Mouse (Mus musculus) c-Kit-positive CD71-positive TER-119-positive erythroid progenitor cells, embryonic 14.5 days (primary cell): Measurements from ENCODE around the gene Gpr34.

Experiments
- DNase-seq: peaks from one replicate; pipeline ENCODE4 v3.0.0-alpha.2; 2013; ENCODE audit warnings: low spot score

Gpr34 gene

GRCm38 (mm10) chrX:13631599-13632283, at the start of gene Gpr34:
TSS of gene Gpr34 (plus strand) at chrX:13632089.
- no peak for DNase-seq

DNA sequence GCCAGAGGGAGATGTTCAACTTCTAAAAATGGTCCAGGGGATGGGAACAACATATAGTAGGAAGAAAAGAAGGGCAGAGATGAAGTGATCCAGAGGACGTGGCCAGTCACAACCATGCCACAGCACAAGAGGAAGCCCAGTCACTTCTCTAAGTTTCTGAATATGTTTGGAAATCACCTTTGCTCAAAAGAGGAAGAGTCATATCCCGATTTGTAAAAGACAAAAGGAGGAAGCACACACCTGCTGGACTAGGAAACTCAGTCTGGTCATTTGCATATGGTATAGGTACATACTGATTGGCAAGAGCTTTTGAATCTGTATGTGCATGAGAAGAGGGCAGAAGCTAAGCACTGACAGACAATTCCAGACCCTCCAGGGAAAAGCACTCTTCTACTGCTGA, 32.5 kb upstream of the Gpr34 start:
- no peak for DNase-seq

DNA sequence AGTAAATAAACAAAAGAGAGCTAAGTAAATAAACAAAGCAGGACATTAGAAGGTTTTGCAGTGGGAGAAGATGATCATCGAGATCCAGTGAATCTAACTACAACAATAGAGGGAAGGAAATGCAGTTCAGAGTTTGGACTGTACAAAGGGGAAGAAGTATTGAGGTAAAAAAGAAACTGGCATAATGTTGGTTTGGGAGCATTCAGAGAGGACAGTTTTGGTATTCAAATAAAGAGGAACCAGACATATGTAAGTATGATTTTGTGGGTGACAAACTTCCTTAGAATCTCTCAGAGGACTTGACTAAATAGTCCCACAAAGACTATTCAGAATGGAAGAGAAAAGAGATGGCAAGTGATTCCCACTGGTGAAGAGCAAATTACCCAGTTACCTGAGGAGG, 31.9 kb upstream of the Gpr34 start:
- no peak for DNase-seq

DNA sequence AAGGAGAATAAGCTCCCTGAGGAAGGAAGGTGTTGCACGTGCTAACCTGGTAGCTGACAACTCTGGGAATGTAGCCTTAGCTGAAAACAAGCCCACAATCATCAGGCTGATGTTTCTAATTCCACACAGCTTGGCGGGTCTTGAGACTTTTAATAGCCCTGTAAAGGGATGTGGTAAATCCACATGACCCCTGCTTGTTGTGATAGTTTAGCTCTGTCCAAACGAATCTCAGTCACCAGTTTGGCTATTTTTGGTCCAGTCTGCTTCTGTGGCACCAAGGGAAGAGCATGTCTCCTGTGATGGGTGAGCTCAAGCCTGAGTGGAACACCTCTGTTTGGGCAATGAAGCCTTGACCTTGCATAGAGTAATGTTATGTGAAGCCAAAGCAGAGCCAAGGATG, 25.1 kb upstream of the Gpr34 start:
- no peak for DNase-seq

DNA sequence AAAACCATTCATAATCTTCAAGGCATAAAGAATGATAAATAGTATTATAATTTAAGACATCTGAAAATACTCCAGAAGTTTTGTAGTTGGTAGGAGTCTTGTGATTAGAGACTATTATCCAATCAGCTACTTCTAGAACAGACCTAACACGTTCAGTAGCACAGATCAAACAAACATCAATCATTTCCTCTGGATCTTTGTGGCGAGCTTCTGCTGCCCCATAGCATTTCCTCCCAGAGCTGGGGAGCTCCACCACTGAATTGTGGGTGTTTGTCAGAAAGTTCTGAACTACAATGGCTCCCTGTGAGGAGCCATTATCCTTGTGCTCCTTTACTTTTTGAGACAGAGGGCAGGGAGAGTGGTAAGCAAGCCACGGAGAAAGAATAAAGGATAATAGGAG, 24.1 kb upstream of the Gpr34 start:
- no peak for DNase-seq

DNA sequence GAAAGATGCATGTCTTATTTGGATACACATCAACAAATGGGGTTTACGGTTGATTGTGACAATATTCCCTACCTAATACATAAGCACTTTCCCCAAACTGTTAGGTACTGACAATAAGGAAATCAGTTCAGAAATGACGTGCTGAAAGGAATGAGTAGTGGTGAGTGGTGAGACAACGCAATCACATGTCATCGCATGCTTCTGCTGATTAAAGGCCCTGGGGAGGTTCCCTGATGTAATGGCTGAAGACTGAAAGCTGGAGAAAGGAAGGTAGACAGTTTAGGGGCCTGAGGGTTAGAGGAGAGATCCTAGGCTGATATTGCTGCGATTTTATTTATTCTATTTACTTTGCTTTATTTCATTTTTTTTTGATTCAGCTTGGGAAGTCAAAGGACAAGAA, 20.8 kb upstream of the Gpr34 start:
- DNase-seq = no peak

DNA sequence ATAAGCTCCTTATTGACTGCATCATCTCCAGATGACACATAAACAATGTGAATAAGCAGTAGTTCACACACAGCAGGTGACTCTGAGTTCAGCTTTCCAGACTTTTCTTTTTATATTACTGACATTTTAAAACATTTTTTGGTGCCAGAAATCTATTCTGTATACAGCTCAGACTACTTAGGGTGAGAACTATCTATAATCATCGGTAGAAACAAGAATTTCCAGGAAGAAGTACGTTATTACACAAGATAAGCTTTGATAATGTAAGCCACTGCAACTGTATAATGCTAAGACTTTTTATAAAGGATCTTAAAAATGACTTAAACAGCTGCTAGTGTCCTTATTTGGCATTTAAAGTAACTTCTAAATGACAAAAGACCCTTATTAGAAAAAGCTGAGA, 19.8 kb upstream of the Gpr34 start:
- DNase-seq = no peak

GRCm38 (mm10) chrX:13616726-13617125, 15.2 kb upstream of the Gpr34 start:
- DNase-seq = no peak

DNA sequence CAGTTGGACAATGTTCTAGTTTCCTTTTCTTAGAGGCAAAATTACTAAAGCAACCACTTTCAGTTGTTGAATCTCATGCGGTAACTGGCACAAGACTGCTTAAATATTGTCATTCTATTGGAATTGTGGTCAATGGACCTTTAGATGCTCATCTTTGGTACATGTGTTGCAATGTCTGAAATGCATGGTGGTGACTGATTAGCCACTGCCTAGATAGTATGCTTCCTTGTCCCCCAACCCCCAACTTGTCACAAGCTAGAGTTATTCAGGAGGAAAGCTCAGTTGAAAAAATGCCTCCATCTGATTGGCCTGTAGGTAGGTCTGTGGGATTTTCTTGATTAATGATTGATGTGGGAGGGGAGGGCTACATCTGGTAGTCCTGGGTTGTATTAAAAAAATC, 14.6 kb upstream of the Gpr34 start:
- DNase-seq = no peak

DNA sequence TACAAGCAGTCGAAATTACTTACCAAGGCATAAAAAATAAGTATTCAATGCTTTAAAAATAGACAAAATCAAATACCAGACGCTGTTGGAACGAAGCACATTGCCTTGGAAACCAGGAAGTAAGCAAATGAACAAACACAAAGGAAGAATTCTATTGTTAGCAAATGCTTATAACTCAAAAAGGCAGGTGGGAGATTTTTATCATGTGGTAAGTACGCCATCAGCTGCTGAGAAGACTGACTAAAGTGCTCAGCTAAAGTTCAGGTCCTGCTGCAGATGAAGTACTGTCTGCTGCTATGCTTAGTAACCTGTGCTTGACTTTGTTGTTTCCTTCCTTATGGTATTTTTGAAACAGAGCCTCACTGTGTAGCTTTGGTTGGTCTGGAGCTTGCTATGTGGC, 13.4 kb upstream of the Gpr34 start:
- DNase-seq = no peak

DNA sequence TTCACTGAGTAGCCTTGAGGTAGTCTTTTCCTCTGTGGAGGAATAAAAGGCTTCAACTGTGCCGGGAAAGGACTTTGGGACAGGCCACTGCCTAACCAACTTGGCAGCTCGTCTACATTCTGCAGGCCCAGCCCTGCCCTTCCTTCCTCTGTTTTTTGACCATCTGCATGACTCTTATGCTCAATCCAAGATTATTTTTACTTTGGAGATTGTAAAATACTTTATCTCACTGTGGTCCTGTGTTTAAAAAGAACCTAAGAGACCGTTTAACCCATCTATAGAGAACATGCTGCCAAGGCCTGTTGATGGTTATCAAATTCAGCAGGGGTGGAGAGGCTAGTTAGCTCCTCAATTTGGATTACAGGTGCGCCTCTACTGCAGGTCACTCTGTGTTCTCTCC, 10.4 kb upstream of the Gpr34 start:
- no peak for DNase-seq

GRCm38 (mm10) chrX:13622654-13623053, 9.2 kb upstream of the Gpr34 start:
- no peak for DNase-seq

GRCm38 (mm10) chrX:13636398-13636797, 4.5 kb downstream of the Gpr34 start:
- DNase-seq = no peak

DNA sequence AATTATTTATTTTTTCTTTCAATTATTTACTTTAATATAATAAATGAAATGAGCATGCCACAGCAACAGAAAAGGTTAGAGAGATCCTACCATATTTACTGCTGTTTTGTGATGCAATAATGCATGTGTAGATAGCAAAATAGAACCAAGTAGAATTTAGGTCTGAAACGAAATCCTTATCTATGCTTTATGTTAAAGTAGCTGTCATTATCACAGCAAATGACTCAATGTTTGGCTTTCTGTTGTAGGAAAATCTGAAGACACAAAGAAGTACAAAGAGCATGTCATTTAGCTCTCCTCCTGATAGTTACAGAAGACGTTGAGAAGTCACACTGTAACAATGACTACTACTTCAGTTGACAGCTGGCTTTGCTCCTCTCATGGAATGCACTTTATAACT, 7.0 kb downstream of the Gpr34 start:
- DNase-seq = no peak

- no peak for DNase-seq
Measured at GRCm38 (mm10) chrX:13651889-13652288, 20.0 kb downstream of the Gpr34 start.

DNA sequence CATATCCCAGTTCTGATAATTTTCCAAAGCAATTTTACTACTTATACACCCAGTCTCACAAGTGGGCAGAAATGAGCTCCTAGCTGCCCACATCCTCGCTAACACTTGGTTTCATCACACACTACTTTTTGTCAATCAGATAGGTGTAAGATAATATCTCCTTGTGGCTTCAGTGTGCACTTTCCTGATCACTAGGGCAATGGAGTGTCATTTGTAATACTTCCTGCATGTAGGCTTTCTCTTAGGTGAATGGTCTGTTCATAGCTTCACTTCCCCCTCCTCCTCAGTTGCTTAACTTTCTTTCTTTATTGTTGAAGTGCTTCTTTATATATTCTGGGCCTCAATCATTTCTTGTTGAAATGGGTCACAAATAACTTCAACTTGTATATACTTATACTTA, 20.4 kb downstream of the Gpr34 start:
- DNase-seq = no peak

GRCm38 (mm10) chrX:13655005-13655421, 23.1 kb downstream of the Gpr34 start:
- no peak for DNase-seq

- DNase-seq = no peak
Measured at GRCm38 (mm10) chrX:13655906-13656305, 24.0 kb downstream of the Gpr34 start.

GRCm38 (mm10) chrX:13656721-13657120, 24.8 kb downstream of the Gpr34 start:
- DNase-seq = peak; percentile 60

DNA sequence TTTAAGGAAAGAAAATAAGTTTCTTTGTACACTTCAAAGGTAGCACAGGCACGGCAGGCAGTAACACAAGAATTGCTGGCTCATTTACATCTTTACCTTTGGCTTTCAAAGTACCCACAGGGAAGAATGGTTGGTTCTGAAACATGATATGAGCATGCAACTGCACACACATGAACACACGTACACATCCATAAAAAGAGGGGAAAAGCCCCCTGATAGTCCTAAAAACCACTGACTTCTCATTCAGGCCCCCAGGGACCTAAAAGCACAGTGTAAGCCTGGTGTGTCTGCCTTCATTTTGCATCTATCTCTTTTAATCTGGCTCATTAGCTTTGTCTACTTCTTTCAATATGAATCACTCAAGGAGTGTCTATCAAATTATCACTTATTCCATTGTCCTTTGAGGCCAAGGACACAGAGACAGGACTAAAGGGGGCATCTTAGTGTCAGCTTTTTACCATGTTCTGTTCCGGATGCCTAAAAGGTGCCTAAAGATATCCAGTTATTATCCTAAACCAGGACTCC, 26.8 kb downstream of the Gpr34 start:
- DNase-seq = no peak

DNA sequence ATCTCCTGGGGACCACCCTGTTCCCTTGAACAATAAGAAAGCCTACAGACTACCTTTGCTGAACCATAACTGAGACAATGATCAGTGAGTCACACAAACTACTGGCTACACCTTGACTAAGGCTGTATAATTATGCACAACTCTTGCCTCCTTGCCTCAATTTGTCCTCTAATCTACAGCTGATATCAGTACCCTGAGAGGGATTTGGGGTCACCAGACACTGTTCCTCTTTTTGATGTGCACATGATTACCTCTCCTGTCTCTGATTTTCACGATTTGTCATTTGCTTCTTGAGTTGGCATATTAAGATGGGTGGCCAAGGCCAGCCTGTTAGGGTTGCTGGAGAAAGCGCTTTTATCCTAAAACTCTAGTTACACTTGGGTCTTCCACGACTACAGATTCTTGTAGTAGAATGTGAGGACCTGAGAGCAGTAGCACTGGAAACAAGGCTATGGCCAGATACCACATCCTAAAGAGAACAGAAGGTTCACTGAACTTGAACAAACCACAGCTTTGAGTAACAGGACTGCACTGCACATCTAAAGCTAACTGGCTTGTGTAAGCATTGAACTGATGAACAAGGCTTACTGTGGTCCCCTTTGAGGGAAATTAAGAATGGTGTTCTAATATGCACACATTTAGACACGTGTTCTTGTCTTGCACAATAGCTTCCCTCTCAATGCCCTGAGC, 27.5 kb downstream of the Gpr34 start:
- no peak for DNase-seq

- DNase-seq = no peak
Measured at GRCm38 (mm10) chrX:13661063-13661462, 29.2 kb downstream of the Gpr34 start, which contains the start of gene Gpr82. TSS of gene Gpr82 (plus strand) at chrX:13661363.

- DNase-seq = no peak
Measured at GRCm38 (mm10) chrX:13668867-13669266, 37.0 kb downstream of the Gpr34 start.

DNA sequence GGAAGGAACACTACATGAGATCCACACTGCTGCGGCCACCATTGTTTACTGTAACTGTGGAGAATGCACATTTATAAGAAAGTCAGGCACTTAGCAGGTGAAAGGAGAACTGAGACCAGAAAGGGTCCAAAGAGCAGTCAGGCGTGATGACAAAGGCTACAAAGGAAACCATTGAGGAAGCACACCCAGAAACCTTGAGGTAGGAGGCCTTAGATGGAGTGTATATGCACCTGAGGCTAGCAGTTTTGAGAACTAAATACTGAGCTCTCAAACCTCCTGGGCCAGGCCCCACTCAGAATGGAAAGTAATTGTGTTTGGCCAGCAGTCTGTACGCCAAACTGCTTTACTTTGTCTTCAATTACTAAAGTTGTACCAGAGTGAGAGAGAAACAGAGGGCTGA, 38.5 kb downstream of the Gpr34 start:
- DNase-seq = no peak
